Mouse (Mus musculus) E14TG2a.4 (cell line): ENCODE measurements around the gene Rbm14.

Experiments
- CTCF ChIP-seq: conservative IDR thresholded peaks from 2 replicates; pipeline ENCODE4 v1.5.1; 2014; ENCODE audit warnings: low read length
- POU5F1 ChIP-seq: IDR thresholded peaks from 2 replicates; pipeline ENCODE4 v1.6.1; 2014; ENCODE audit warnings: low read length, borderline replicate concordance

GRCm38 (mm10) chr19:4762876-4763275, 48.6 kb downstream of the Rbm14 start:
- TF ChIP-seq CTCF, result no peak; the same call in 1 of the 2 replicates
- no peak for TF ChIP-seq POU5F1
